8 mouse cellular contexts compared by ENCODE assay signal in genomic region chr2:156257051-156257450, GRCm38 (mm10). TPM values are rescaled to one million over a fixed set of nuclear protein-coding genes. Genes with fewer than 3 reads are reported as not detected.
DNase-seq lines count a peak whose midpoint lies in the region; ATAC-seq and TF ChIP-seq lines count a peak whose summit lies in the region.

No protein-coding gene starts in this region.

- peaks cover 54% of the 10 kb centered on the region for H3K36me3 ChIP-seq in embryonic facial prominence, embryonic 15.5 days
- H3K36me3 ChIP-seq in hindbrain, postnatal 0 days (ENCODE audit: insufficient read depth, low read length): peaks cover 32% of the 10 kb centered on the region
- peaks cover 58% of the 10 kb centered on the region for H3K36me3 ChIP-seq in limb, embryonic 15.5 days
- peaks cover 56% of the 10 kb centered on the region for H3K36me3 ChIP-seq in neural tube, embryonic 15.5 days

- H3K9me3 ChIP-seq in embryonic facial prominence, embryonic 15.5 days (replicated peaks): no peaks in the 10 kb centered on the region
- H3K9me3 ChIP-seq in hindbrain, postnatal 0 days (ENCODE audit: low read length): no peaks in the 10 kb centered on the region
- H3K9me3 ChIP-seq in limb, embryonic 15.5 days: no peaks in the 10 kb centered on the region
- no peaks in the 10 kb centered on the region for H3K9me3 ChIP-seq in neural tube, embryonic 15.5 days (replicated peaks)

- 0 out of 2 replicates have a peak, but pooled peaks have one; percentile 24 for ATAC-seq in embryonic facial prominence, embryonic 15.5 days (ENCODE audit: insufficient number of reproducible peaks, low FRiP score, low TSS enrichment, low read depth)
- ATAC-seq in hindbrain, postnatal 0 days: peak; percentile 77; the same call in 1 of the 2 replicates
- ATAC-seq in limb, embryonic 15.5 days (ENCODE audit: insufficient number of reproducible peaks, low FRiP score, low TSS enrichment, low read depth): no peak
- peak; percentile 53 for ATAC-seq in neural tube, embryonic 15.5 days (ENCODE audit: low FRiP score)

- peak overlapping the region; percentile 12; the same call in 1 of the 2 replicates for H3K27ac ChIP-seq in embryonic facial prominence, embryonic 15.5 days (replicated peaks)
- peak overlapping the region; percentile 72 for H3K27ac ChIP-seq in hindbrain, postnatal 0 days
- peak overlapping the region; percentile 39; the same call in 1 of the 2 replicates for H3K27ac ChIP-seq in limb, embryonic 15.5 days
- H3K27ac ChIP-seq in neural tube, embryonic 15.5 days (replicated peaks): peak overlapping the region; percentile 72

- no peaks in the 10 kb centered on the region for H3K27me3 ChIP-seq in embryonic facial prominence, embryonic 15.5 days
- no peaks in the 10 kb centered on the region for H3K27me3 ChIP-seq in hindbrain, postnatal 0 days (ENCODE audit: insufficient read depth, low read length)
- H3K27me3 ChIP-seq in limb, embryonic 15.5 days: no peaks in the 10 kb centered on the region
- H3K27me3 ChIP-seq in neural tube, embryonic 15.5 days (replicated peaks): no peaks in the 10 kb centered on the region

- peaks cover 8% of the 10 kb centered on the region; the same call in 1 of the 2 replicates for H3K4me1 ChIP-seq in embryonic facial prominence, embryonic 15.5 days
- no peaks in the 10 kb centered on the region for H3K4me1 ChIP-seq in hindbrain, postnatal 0 days (ENCODE audit: insufficient read depth, low read length)
- peaks cover 3% of the 10 kb centered on the region; the same call in 1 of the 2 replicates for H3K4me1 ChIP-seq in limb, embryonic 15.5 days
- H3K4me1 ChIP-seq in neural tube, embryonic 15.5 days: peaks cover 19% of the 10 kb centered on the region

- peak; percentile 59 for DNase-seq in adrenal gland, adult 2 months
- DNase-seq in adrenal gland, adult 18-20 months (ENCODE audit: low spot score in 2 of 2): no peak
- peak; percentile 42 for DNase-seq in CD4-positive helper T cell, adult 2 months (ENCODE audit: low read depth, low spot score)
- peak; percentile 66 for DNase-seq in hindbrain, postnatal 0 days (ENCODE audit: low spot score)
- DNase-seq in ovary, postnatal 14 days (ENCODE audit: low spot score): no peak

- 35% methylated on average over 2 of the region's 2 CpGs for WGBS in embryonic facial prominence, embryonic 15.5 days
- WGBS in hindbrain, postnatal 0 days: 41% methylated on average over 2 of the region's 2 CpGs
- 39% methylated on average over 2 of the region's 2 CpGs for WGBS in limb, embryonic 15.5 days
- WGBS in neural tube, embryonic 15.5 days: 41% methylated on average over 2 of the region's 2 CpGs

- H3K4me3 ChIP-seq in embryonic facial prominence, embryonic 15.5 days (replicated peaks): no peak overlapping the region
- H3K4me3 ChIP-seq in hindbrain, postnatal 0 days (ENCODE audit: low read length): no peak overlapping the region
- H3K4me3 ChIP-seq in limb, embryonic 15.5 days: no peak overlapping the region
- no peak overlapping the region for H3K4me3 ChIP-seq in neural tube, embryonic 15.5 days (replicated peaks)

- H3K9ac ChIP-seq in embryonic facial prominence, embryonic 15.5 days: no peak overlapping the region
- no peak overlapping the region for H3K9ac ChIP-seq in hindbrain, postnatal 0 days (replicated peaks; ENCODE audit: low read length)
- H3K9ac ChIP-seq in limb, embryonic 15.5 days: no peak overlapping the region
- H3K9ac ChIP-seq in neural tube, embryonic 15.5 days (replicated peaks): no peak overlapping the region

- TF ChIP-seq CTCF in hindbrain, postnatal 0 days (IDR thresholded peaks at IDR 0.05; ENCODE audit: low read depth): no peak

- H3K4me2 ChIP-seq in embryonic facial prominence, embryonic 15.5 days (replicated peaks): no peak overlapping the region
- no peak overlapping the region for H3K4me2 ChIP-seq in hindbrain, postnatal 0 days (ENCODE audit: low read depth, low read length)
- no peak overlapping the region for H3K4me2 ChIP-seq in limb, embryonic 15.5 days
- H3K4me2 ChIP-seq in neural tube, embryonic 15.5 days: no peak overlapping the region

RNA-seq across cellular contexts. Expression of gene Cnbd2, which starts 55.0 kb away (rescaled TPM):
- total RNA-seq in adrenal gland, adult 2 months (2021): 1 to 10 TPM; 1.7 to 2.2 TPM
- polyA plus RNA-seq in adrenal gland, adult 2 months (2012; rRNA removed): 0.59 and 0.65 TPM in 2 replicates
- 1 to 10 TPM; 2.3 to 3.5 TPM for total RNA-seq in adrenal gland, adult 18-20 months (2021)
- polyA plus RNA-seq in embryonic facial prominence, embryonic 15.5 days (2015; fragmentation: Nextera tagmentation; extraction: Ambion mirVana): 4.2 and 5.2 TPM in 2 replicates
- total RNA-seq in hindbrain, postnatal 0 days (2014; rRNA removed): 1.7 and 3.3 TPM in 2 replicates
- polyA plus RNA-seq in hindbrain, postnatal 0 days (2015; fragmentation: Nextera tagmentation; extraction: Ambion mirVana): 7.9 and 8.2 TPM in 2 replicates
- 3.8 and 3.9 TPM in 2 replicates for polyA plus RNA-seq in limb, embryonic 15.5 days (2015; fragmentation: Nextera tagmentation; extraction: Ambion mirVana)
- polyA plus RNA-seq in neural tube, embryonic 15.5 days (2015; fragmentation: Nextera tagmentation; extraction: Ambion mirVana): 8.1 and 9.2 TPM in 2 replicates

RNA-seq across cellular contexts. Expression of gene Scand1, which starts 55.5 kb away (rescaled TPM):
- total RNA-seq in adrenal gland, adult 2 months (2021): 100 to 1,000 TPM; 106 to 129 TPM
- polyA plus RNA-seq in adrenal gland, adult 2 months (2012; rRNA removed): 580 and 627 TPM in 2 replicates
- total RNA-seq in adrenal gland, adult 18-20 months (2021): 100 to 1,000 TPM; 102 to 113 TPM
- 80.1 and 84.4 TPM in 2 replicates for polyA plus RNA-seq in embryonic facial prominence, embryonic 15.5 days (2015; fragmentation: Nextera tagmentation; extraction: Ambion mirVana)
- 348 and 377 TPM in 2 replicates for total RNA-seq in hindbrain, postnatal 0 days (2014; rRNA removed)
- polyA plus RNA-seq in hindbrain, postnatal 0 days (2015; fragmentation: Nextera tagmentation; extraction: Ambion mirVana): 129 and 132 TPM in 2 replicates
- polyA plus RNA-seq in limb, embryonic 15.5 days (2015; fragmentation: Nextera tagmentation; extraction: Ambion mirVana): 56.0 and 68.1 TPM in 2 replicates
- polyA plus RNA-seq in neural tube, embryonic 15.5 days (2015; fragmentation: Nextera tagmentation; extraction: Ambion mirVana): 94.0 and 111 TPM in 2 replicates

Comparison
In these comparisons a context has a peak if more than half of its experiments do, and no peak if none do; other contexts are left out.
1. DNase-seq: peak in adrenal gland, adult 2 months (single experiment), CD4-positive helper T cell, adult 2 months (single experiment) and hindbrain, postnatal 0 days (single experiment); none in adrenal gland, adult 18-20 months (0 of 2) and ovary, postnatal 14 days (single experiment).
2. H3K27ac ChIP-seq: peak in every context shown above with its lines; median percentile 72 in hindbrain, postnatal 0 days; 72 in neural tube, embryonic 15.5 days; 39 in limb, embryonic 15.5 days; 12 in embryonic facial prominence, embryonic 15.5 days.